Mouse (Mus musculus): ENCODE measurements around the gene Tenm3.

Gene Tenm3

GRCm38 (mm10) chr8:48579732-48580131, 264.0 kb downstream of the Tenm3 start:
- no peak for DNase-seq (ENCODE audit: low spot score in 2 of 2)

GRCm38 (mm10) chr8:48579144-48579543, 264.6 kb downstream of the Tenm3 start:
- DNase-seq (ENCODE audit: low spot score in 2 of 2): no peak

GRCm38 (mm10) chr8:48572941-48573340, 270.8 kb downstream of the Tenm3 start:
- DNase-seq (ENCODE audit: low spot score in 2 of 2): no peak

DNA sequence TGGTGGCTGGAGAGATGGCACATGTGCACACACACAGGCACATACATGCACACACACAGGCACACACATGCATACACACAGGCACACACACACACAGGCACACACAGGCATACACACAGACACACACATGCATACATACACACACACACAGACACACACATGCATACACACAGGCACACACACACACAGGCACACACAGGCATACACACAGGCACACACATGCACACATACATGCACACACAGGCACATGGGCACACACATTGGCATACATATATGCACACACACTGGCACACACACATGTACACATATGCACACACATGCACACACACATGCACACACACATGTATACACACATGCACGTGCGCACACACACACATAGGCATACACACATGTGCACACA, 271.4 kb downstream of the Tenm3 start:
- DNase-seq (ENCODE audit: low spot score in 2 of 2): no peak

DNA sequence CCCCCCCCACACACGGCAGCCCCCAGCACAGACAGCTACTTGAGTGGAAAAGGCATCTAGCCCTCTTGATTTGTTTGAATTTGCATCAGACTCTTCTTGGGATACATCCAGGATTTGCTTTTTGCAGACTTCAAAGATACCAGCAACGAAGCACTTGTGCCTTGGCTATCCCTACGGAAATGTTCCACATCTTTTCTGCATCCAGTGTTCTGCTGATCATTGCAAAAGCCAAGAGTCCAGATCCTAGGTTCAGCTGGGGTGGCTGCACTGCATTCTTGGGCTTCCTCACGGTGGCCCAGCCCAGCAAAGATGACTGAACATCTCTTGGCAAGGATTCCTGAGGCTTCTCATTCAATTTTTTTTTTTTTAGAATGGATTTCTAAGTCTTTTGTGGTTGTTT, 275.1 kb downstream of the Tenm3 start:
- DNase-seq (ENCODE audit: low spot score in 2 of 2): no peak

- DNase-seq (ENCODE audit: low spot score in 2 of 2): peak in 1 of 2 experiments; percentile 23
Measured at GRCm38 (mm10) chr8:48567929-48568607, 275.7 kb downstream of the Tenm3 start.

GRCm38 (mm10) chr8:48560227-48560626, 283.5 kb downstream of the Tenm3 start:
- no peak for DNase-seq (ENCODE audit: low spot score in 2 of 2)

GRCm38 (mm10) chr8:48555546-48556141, 288.1 kb downstream of the Tenm3 start:
- peak; percentile 38 to 41 for DNase-seq (ENCODE audit: low spot score in 2 of 2)

GRCm38 (mm10) chr8:48554762-48555545, 288.8 kb downstream of the Tenm3 start:
- peak; percentile 45 to 59 for DNase-seq (ENCODE audit: low spot score in 2 of 2)

GRCm38 (mm10) chr8:48553791-48554288, 289.9 kb downstream of the Tenm3 start:
- DNase-seq (ENCODE audit: low spot score in 2 of 2): no peak

- DNase-seq (ENCODE audit: low spot score in 2 of 2): no peak
Measured at GRCm38 (mm10) chr8:48552306-48552705, 291.4 kb downstream of the Tenm3 start.

DNA sequence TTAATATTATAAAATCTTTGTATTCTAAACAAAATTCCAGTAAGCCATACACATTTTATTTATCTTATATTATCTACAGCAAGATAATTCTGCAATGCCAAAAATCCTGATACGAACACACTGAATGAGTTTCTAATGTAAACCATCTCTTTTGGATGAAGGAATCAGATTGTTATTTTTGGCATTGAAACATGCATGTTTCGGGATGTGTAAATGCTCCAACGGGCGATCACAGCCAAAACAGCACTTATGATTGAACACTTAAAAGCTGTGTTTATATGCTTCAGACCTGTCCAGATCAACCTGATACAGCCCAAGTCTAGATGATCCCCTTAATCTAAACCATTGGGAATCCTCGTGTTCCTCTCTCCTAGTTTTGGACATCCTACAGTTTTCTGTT, 292.4 kb downstream of the Tenm3 start:
- DNase-seq (ENCODE audit: low spot score in 2 of 2): no peak

GRCm38 (mm10) chr8:48548908-48549307, 294.8 kb downstream of the Tenm3 start:
- DNase-seq (ENCODE audit: low spot score in 2 of 2): no peak

GRCm38 (mm10) chr8:48545631-48546030, 298.1 kb downstream of the Tenm3 start:
- DNase-seq (ENCODE audit: low spot score in 2 of 2): no peak

DNA sequence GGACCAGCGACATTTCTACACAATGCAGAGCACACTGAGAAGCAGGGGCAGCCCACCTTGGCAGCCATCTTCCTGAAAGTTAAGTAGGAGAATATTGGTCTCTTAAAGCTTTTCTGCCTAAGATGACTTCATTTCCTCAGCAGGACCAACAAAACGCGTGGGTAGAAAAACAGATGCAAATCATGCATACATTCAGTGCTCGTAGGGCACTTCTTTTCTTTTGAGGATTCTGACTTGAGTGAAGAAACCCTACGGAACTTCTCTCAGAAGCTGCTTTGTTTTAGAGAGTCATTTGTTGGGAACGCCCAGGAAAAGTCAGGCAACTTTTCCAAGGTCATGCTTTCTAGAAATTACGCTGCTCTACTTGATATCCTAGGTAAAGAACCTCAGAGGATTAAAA, 298.9 kb downstream of the Tenm3 start:
- DNase-seq (ENCODE audit: low spot score in 2 of 2): no peak

GRCm38 (mm10) chr8:48542141-48542540, 301.6 kb downstream of the Tenm3 start:
- no peak for DNase-seq (ENCODE audit: low spot score in 2 of 2)

DNA sequence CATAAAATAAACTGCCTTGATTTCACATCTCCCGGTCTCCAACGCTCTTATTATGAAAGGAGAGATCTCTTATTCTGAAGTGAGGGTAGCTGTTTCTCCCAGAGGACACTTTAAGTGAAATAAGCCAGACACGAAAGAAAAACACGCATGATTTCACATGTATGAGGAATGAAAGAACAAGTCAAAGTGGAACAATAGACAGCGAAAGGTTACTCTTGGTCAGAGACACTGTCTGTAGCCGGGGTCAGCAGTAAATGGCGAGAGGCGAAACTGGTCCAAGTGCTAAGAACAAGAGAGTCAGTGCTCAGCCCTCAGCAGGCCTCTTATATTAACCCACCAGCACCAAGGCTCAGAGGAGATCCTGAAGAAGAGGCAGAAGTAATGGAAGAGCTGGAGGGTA, 302.9 kb downstream of the Tenm3 start:
- DNase-seq (ENCODE audit: low spot score in 2 of 2): no peak

DNA sequence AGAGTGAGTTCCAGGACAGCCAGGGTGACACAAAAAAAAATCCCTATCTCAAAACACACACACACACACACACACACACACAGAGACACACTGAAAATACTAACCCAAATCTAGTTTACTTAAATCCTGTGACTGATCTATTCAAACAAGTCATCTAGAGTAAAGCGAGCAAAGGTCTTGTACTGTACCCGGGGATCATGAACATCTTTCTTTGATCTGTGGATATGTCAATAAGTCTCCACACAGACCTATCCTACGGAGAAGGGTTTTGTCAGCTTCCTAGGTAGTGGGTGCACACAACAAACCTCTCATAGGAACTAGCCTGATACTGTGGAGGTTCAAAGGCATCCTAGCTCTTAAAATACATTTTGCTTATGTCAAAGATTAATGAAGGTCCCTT, 307.9 kb downstream of the Tenm3 start:
- no peak for DNase-seq (ENCODE audit: low spot score in 2 of 2)

DNA sequence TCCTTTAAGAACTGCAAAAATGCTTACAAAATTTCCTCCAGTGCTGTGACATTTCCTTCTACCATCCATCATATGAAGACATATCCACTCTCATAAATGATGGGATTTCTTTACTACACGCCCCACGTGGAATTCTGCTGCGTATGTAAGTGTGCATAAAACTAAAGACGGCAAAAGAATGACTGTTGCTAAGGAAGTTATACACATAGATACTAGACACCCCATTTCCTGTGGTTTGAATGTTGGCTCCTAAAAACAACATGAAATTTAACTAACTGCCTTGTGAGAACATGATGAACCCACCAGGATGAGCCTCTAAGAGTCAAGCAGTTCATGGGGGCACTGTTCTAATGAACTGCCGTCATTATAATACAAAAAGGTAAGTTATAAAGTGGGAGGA, 312.0 kb downstream of the Tenm3 start:
- DNase-seq (ENCODE audit: low spot score in 2 of 2): no peak

DNA sequence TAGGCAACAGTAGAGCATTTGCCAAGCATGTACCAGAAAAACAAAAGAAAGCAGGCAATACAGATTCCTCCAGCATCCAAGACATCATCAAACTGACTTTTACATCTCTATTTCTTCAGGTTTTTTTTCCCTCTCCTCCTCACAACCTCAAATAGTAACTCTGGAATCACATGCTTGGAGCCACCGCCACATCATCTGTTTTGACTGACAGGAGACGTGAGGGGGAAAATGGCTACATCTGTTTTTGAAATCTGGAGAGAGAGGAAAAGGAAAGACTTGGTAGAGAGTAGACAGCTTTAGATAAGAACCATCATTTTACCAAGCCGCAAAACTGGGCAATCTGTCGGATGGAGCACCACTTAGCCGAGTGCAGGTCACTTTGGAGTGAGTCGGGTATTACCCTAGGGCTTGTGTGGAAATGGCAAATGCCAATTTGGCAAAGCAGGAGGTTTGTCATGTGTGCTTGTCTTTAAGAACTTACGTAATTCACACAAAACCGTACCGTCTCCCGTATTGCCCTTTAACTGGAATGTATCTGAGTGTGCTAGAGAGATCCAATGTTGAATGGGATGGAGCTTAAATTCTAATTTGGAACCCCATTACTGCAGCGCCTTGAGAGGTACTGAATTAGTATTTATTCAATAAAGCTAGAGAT, 312.7 kb downstream of the Tenm3 start:
- DNase-seq (ENCODE audit: low spot score in 2 of 2): no peak

DNA sequence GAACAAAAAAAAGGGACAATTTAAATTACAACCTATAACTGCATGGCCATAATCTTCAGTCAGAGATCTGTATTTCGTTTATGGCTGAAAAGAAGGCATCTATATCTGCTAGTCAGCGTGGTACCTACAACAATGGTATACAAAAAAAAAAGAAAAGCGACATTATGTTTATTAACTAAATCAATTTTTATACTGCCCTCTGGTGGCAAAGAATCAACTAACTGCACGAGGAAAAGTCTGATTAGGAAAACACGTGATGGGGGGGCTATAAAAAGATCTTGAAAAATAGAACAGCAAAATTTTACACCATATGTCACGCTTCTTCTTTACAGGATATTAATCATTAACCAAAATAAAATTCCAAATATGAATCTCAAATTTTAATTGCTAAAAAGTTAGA, 316.3 kb downstream of the Tenm3 start:
- DNase-seq (ENCODE audit: low spot score in 2 of 2): no peak

DNA sequence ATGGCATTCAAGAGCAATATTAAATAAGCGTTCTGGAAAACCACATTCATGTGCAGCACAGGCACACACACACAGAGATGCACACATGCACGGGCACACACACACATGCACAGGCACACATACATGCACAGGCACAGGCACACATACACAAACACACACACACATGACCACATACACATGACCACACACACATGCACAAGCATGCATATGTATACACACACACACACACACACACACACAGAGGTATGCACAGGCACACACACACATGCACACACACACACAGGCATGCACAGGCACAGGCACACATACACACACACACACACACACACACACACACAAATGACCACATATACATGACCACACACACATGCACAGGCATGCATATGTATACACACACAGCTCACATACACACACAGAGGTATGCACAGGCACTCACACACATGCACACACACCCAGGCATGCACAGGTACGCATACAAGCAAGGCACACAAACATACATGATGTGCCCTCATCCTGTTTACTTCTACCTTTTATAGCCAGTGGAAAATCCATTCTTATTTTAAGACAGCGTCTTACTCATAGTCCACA, 321.1 kb downstream of the Tenm3 start:
- no peak for DNase-seq (ENCODE audit: low spot score in 2 of 2)
